Mouse (Mus musculus) c-Kit-negative CD71-positive TER-119-positive erythroid progenitor cells, embryonic 14.5 days (primary cell): ENCODE results near the gene 4921536K21Rik.
"Not testable (repeated sequence)": the region's sequence is repeated elsewhere in the genome, so short reads cannot be mapped to it uniquely, and the experiment has no call there.

Experiments used
- DNase-seq: peaks from one replicate; pipeline ENCODE4 v3.0.0-alpha.2; 2013; ENCODE audit warnings: low read depth, low spot score

4921536K21Rik gene

DNA sequence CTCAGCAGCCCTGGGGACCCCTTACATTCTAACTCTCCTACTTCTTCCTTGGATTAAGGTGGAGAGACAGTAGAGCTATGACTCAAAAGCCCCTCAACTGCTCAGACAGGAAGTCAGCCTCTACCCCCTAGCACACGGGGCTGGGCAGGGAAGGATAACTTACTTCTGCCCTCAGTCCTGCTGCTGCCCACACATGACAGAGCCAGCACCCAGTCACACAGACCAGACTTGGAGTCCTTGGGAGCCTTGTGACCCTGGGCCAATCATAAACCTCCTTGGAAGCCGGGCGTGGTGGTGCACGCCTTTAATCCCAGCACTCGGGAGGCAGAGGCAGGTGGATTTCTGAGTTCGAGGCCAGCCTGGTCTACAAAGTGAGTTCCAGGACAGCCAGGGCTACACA is 16.5 kb upstream of the 4921536K21Rik start:
- DNase-seq, result not testable (repeated sequence)

- DNase-seq, result no peak
These were observed 15.8 kb upstream of the 4921536K21Rik start for GRCm38 (mm10) chr11:3910513-3911310.

DNA sequence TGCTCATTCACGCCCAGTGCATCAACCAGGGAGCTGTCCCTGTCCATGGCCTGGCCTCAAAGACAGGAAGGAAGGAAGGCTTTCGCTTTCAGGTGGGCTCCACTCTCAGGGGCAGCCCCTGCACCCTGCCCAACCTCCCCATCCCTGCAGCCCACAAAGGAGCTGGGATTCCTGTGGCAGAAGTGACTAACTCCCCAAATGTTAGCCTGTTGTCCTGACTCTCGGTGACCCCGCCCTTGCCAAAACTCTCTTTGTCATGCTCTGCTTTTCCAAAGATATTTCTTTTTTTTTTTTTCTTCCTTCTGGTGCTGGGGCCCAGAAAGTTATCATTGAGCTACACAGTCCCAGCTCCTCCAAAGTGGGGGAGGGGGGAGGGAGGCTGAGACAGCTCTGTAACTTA is 14.3 kb upstream of the 4921536K21Rik start:
- no peak for DNase-seq

DNA sequence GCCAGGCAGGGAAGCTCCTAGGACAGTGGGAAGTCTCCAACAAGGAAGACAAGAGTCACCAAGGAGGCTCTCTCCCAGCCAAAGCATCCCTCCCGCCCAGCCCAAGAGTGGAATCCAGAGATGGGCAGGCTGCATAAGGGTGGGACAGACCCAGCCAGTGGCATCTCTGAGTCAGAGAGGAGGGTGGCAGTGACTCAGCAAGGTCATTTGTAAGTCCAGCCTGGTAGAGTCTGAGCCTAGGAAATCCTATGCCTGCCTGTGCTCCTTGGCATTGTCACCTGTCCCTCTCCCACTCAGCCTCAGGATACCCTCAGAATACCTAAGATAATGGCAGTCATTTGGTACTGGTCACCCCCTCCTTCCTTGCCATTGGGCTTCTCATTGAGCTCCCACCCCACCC is 10.5 kb upstream of the 4921536K21Rik start:
- no peak for DNase-seq

- DNase-seq, result no peak
These were observed 9.8 kb upstream of the 4921536K21Rik start for GRCm38 (mm10) chr11:3904673-3905072.

- DNase-seq, result no peak
These were observed 8.1 kb upstream of the 4921536K21Rik start for GRCm38 (mm10) chr11:3903046-3903445.

DNA sequence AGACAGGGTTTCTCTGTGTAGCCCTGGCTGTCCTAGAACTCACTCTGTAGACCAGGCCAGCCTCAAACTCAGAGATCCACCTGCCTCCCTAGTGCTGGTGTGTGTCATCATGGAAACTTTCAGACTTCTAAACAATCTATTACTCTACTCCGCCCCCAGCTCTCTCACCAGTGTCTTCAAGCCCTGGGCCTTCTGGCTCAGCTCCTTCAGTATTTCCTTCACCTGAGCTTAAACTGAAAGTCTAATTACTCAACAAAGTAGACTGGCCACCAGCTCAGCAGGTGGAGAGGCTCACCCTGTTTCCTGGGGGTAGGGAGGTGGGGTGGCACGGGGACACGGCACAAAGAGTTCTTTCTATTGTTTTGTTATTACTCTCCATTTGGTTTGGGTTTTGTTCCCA is 7.6 kb upstream of the 4921536K21Rik start:
- no peak for DNase-seq

DNA sequence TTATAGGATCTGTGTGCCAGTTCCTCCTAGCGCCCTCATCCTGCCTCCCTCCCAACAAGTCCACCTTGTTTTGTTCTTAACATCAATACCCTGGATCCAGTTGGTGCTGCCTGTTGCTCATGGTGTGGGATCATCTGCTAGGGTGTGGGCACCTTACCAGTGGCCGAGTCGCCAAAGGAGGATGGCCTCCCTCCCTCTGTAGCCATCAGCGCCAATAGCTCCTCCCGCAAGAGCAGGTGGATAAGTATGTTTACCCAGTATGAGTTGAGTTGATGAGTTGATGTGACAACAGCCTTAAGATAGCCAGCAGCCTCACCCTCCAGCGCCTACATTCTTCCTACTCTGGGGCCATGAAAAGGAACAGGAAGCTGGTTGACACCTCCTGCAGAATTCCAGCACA is 5.4 kb upstream of the 4921536K21Rik start:
- no peak for DNase-seq

DNA sequence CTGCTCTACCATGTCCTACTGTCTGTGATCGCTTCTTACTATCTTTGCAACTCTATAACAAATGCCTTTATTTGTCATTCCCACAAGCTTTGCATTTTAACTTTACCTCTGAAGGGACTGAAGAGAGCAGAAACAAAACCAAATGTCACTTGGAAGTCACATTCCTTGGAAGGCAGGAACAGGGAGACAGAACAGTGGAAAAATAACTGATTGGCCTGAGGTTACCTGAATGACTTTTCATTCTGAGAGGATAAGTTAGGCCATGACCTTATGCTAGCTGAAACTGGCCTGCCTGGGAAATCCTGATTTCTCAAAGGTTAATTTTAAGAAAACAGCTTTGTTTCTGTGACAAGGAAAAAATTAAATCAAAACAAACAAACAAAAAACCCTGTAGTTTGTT is 1.0 kb upstream of the 4921536K21Rik start:
- no peak for DNase-seq

- no peak for DNase-seq
These were observed 560 bp upstream of the 4921536K21Rik start for GRCm38 (mm10) chr11:3895458-3895857.

DNA sequence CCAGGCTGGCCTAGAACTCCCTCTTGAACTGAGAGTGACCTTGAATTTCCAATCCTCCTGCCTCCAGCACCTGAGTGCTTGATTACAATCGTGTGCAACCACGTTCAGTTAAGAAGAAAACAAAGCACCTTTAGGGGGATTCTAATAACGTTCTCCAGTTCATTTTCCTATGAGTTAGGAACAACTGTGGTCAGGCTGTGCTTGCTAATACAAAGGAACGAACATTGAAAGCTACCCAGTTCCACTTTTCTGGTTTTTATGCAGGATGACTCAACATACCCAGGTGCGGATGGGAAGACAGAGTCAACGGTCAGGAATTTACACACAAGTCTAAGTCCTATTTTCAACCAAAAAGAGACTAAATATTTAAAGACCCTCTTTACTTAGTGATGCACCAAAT is 928 bp downstream of the 4921536K21Rik start:
- DNase-seq, result no peak

DNA sequence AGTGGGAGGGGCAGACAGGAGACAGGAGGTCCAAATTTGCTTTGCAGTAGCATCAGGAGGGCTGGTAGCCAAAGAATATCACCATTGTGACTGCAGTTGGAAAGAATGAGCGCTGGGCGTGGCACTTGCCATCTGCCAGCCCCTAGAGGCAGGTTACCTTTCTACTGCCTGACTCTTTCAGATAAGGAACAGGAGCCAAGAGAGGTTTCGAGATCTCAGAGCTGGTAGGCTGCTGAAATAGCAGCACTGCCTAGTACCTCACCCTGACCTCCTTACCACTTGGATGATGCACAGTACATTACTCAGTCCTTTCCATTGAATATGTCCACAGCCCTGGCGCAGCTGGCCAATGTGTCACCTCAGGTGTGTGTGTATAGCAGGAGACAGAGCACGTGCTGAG is 7.6 kb downstream of the 4921536K21Rik start:
- DNase-seq, result no peak

GRCm38 (mm10) chr11:3883711-3884110 is 11.2 kb downstream of the 4921536K21Rik start:
- no peak for DNase-seq

GRCm38 (mm10) chr11:3879836-3880235 is 15.1 kb downstream of the 4921536K21Rik start:
- DNase-seq, result peak; percentile 42

- DNase-seq, result no peak
These were observed 16.2 kb downstream of the 4921536K21Rik start for GRCm38 (mm10) chr11:3878660-3879059.

DNA sequence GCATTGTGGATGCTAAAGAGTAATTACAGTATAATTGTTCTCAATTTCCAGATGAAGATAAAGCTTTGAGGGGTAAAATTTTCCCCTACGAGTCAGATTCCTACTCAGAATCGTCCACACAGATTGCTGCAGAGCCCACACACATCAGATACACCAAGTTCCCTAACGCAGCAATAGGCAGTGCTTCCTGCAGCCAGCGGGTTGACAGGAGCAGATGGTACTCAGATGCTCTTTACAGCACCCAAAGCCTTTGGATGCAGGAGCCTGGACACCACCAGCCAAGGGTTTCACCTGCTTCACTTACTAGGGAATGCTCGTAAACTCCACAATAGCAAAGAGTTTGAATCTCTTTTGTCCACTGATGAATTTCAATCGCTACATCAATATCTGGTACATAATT is 18.5 kb downstream of the 4921536K21Rik start:
- DNase-seq, result no peak

GRCm38 (mm10) chr11:3864343-3864742 is 30.6 kb downstream of the 4921536K21Rik start:
- no peak for DNase-seq

DNA sequence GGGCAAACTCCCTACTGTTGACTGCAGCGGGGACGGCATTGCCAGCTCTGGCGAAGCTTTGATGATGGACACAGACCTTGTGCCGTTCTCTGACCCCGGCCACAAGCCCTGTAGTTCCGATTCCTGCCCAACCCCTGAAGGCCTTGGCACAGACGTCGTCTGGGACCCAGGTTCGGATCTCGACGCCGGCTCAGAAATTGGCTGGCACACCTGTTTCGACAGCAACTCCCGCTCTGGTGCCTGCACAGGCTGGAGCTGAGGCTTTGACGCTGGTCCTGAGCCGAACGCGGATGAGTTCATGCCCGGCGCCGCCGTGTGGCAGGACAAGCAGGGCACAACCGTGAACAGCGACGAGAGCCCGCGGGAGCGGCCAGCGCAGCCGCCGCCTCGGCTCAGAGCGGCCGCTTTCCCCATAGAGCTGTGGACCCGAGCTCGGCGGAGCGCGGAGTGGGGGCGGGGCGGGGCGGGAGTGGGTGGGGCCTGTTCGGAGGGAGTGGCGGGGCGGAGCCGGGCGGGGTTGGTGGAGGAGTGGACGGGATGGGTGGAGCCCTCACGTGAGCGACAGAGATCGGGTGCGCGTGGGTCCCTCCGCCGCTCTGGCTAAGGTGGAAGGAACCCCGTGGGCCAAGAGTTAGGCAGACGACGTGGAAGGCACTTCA is 31.3 kb downstream of the 4921536K21Rik start, which contains the start of gene Osbp2:
TSS of gene Osbp2 (minus strand) at position 450 of the 659 bp plus-strand sequence.
- DNase-seq, result peak; percentile 12

- no peak for DNase-seq
These were observed 32.0 kb downstream of the 4921536K21Rik start for GRCm38 (mm10) chr11:3862661-3863453.

DNA sequence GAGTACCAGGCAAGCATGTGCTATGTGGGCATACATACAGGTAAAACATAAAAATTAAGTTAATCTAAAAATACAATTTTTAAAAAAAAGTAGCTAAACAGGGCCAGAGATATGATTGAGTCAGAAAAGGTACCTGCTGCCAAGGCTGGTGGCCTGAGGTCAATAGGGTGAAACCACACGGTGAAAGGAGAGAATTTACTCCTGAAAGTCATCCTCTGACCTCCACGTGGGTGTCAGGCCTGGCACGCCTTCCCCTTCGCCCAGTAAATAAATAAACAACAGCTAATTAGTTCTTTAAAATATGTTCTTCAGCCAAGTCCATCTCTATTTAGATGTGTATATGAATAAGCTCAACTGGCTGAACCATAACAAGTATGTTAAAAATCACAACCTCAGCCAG is 34.5 kb downstream of the 4921536K21Rik start:
- no peak for DNase-seq

GRCm38 (mm10) chr11:3859778-3860177 is 35.1 kb downstream of the 4921536K21Rik start:
- DNase-seq, result no peak

GRCm38 (mm10) chr11:3857902-3858301 is 37.0 kb downstream of the 4921536K21Rik start:
- no peak for DNase-seq
